Mouse (Mus musculus) brain, embryonic 14.5 days (tissue): ENCODE data around the gene Elmo1.

Source experiments
- CTCF ChIP-seq: fragments of 200-500 bp; IDR thresholded peaks from 2 replicates; pipeline ENCODE4 v1.5.1; 2012; ENCODE audit warnings: inconsistent platforms, mild to moderate bottlenecking, moderate library complexity, borderline replicate concordance; ENCODE audit not compliant: insufficient read depth, insufficient read length; ENCODE audit errors: extremely low read depth
- POLR2A ChIP-seq: fragments of 200-500 bp; IDR thresholded peaks from 2 replicates; pipeline ENCODE4 v1.6.1; 2012; ENCODE audit warnings: mild to moderate bottlenecking, inconsistent platforms, borderline replicate concordance; ENCODE audit not compliant: poor library complexity, insufficient read depth, insufficient read length, severe bottlenecking; ENCODE audit errors: extremely low read depth

DNA sequence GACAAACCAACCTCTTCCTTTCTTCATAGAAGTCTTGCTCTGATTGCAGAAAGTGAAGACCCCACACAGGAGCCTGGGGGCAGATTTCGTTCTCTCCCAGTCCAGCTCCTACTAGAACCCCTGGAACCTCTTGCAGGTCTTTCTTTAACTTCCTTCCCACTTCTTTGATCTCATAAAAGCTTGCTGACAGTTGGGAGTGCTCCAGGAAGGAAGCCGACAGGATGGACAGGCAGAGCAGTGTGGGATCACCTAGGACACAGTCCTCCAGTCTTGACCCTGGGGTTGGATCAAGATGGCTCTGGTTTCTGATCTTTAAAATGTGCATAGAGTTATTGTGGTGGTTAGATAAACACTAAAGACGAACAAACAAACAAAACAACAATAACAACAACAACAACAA lies 147.8 kb downstream of the Elmo1 start:
- TF ChIP-seq CTCF, result no peak
- no peak for TF ChIP-seq POLR2A
